Mouse (Mus musculus): Measurements from ENCODE around the gene Zfp704. TPM values are rescaled to one million over a fixed set of nuclear protein-coding genes. Genes with fewer than 3 reads are reported as not detected.

The Zfp704 gene
- total RNA-seq, 2 experiments from 2014 or later, result 32.4 to 34.2 TPM

- DNase-seq (ENCODE audit: extremely low spot score in 1 of 2, low spot score in 1 of 2), result no peak
Measured at GRCm38 (mm10) chr3:9562649-9563328, 47.1 kb downstream of the Zfp704 start.

- no peak for DNase-seq (ENCODE audit: extremely low spot score in 1 of 2, low spot score in 1 of 2)
Measured at GRCm38 (mm10) chr3:9557778-9558560, 51.9 kb downstream of the Zfp704 start.

- no peak for DNase-seq (ENCODE audit: extremely low spot score in 1 of 2, low spot score in 1 of 2)
Measured at GRCm38 (mm10) chr3:9556137-9556536, 53.7 kb downstream of the Zfp704 start.

- no peak for DNase-seq (ENCODE audit: extremely low spot score in 1 of 2, low spot score in 1 of 2)
Measured at GRCm38 (mm10) chr3:9554916-9555315, 55.0 kb downstream of the Zfp704 start.

GRCm38 (mm10) chr3:9552332-9552731 lies 57.6 kb downstream of the Zfp704 start:
- DNase-seq (ENCODE audit: extremely low spot score in 1 of 2, low spot score in 1 of 2), result no peak

- no peak for DNase-seq (ENCODE audit: extremely low spot score in 1 of 2, low spot score in 1 of 2)
Measured at GRCm38 (mm10) chr3:9550930-9551329, 59.0 kb downstream of the Zfp704 start.

- no peak for DNase-seq (ENCODE audit: extremely low spot score in 1 of 2, low spot score in 1 of 2)
Measured at GRCm38 (mm10) chr3:9549815-9550214, 60.1 kb downstream of the Zfp704 start.

- DNase-seq (ENCODE audit: extremely low spot score in 1 of 2, low spot score in 1 of 2), result no peak
Measured at GRCm38 (mm10) chr3:9548188-9548587, 61.7 kb downstream of the Zfp704 start.

- DNase-seq (ENCODE audit: extremely low spot score in 1 of 2, low spot score in 1 of 2), result no peak
Measured at GRCm38 (mm10) chr3:9546882-9547620, 62.8 kb downstream of the Zfp704 start.

- no peak for DNase-seq (ENCODE audit: extremely low spot score in 1 of 2, low spot score in 1 of 2)
Measured at GRCm38 (mm10) chr3:9544421-9544820, 65.5 kb downstream of the Zfp704 start.

GRCm38 (mm10) chr3:9543916-9544315 lies 66.0 kb downstream of the Zfp704 start:
- DNase-seq (ENCODE audit: extremely low spot score in 1 of 2, low spot score in 1 of 2), result no peak

GRCm38 (mm10) chr3:9543463-9543862 lies 66.4 kb downstream of the Zfp704 start:
- DNase-seq (ENCODE audit: extremely low spot score in 1 of 2, low spot score in 1 of 2), result no peak

GRCm38 (mm10) chr3:9541561-9541960 lies 68.3 kb downstream of the Zfp704 start:
- no peak for DNase-seq (ENCODE audit: extremely low spot score in 1 of 2, low spot score in 1 of 2)

- DNase-seq (ENCODE audit: extremely low spot score in 1 of 2, low spot score in 1 of 2), result no peak
Measured at GRCm38 (mm10) chr3:9538510-9538909, 71.4 kb downstream of the Zfp704 start.

GRCm38 (mm10) chr3:9537889-9538288 lies 72.0 kb downstream of the Zfp704 start:
- DNase-seq (ENCODE audit: extremely low spot score in 1 of 2, low spot score in 1 of 2), result no peak

GRCm38 (mm10) chr3:9530097-9530780 lies 79.6 kb downstream of the Zfp704 start:
- DNase-seq (ENCODE audit: extremely low spot score in 1 of 2, low spot score in 1 of 2), result no peak

- DNase-seq (ENCODE audit: extremely low spot score in 1 of 2, low spot score in 1 of 2), result no peak
Measured at GRCm38 (mm10) chr3:9524429-9524828, 85.5 kb downstream of the Zfp704 start.

- DNase-seq (ENCODE audit: extremely low spot score in 1 of 2, low spot score in 1 of 2), result no peak
Measured at GRCm38 (mm10) chr3:9523081-9523932, 86.6 kb downstream of the Zfp704 start.

- no peak for DNase-seq (ENCODE audit: extremely low spot score in 1 of 2, low spot score in 1 of 2)
Measured at GRCm38 (mm10) chr3:9522009-9522408, 87.9 kb downstream of the Zfp704 start.

GRCm38 (mm10) chr3:9520728-9521054 lies 89.2 kb downstream of the Zfp704 start:
- no peak for DNase-seq (ENCODE audit: extremely low spot score in 1 of 2, low spot score in 1 of 2)

Data from layer of hippocampus, postnatal 25 days (tissue).